Mouse (Mus musculus): Measurements from ENCODE around the gene Pou5f1.

DNA sequence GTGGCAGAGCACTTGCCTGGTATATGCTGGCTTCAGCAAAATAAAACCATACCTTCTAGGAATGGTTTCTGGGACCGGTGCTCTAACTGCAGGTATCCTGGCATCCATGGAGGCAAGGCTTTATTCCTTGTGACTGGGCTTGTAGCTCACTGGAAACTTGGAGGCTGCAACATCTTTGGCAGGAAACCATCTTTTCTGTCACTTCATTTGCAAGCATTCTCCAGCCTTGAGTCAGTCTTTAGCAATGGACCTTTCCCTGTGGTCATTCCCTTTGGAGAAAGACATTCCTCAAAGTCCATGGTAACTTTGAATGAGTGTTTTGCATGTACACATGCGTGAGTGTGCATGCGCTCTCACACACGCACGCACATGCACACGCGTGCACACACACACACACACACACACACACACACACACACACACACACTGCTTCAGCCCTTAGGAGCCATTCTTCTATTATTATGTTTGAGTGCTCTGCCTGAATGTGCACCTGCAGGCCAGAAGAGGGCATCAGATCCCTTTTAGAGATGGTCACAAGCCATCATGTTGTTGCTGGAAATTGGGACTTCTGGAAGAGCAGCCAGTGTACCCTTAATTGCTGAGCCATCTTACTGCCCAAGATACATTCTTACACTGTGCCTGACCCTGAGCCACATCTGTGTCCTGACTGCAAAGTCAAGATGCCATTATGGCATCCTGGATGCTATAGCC lies 7.3 kb downstream of the Pou5f1 start:
- TF ChIP-seq EP300 (IDR thresholded peaks at IDR 0.05; ENCODE audit: insufficient read depth, low read depth, low read length) (no peak), POLR2A (IDR thresholded peaks at IDR 0.05; ENCODE audit: insufficient read depth, low read length) (no peak)

All from ES-Bruce4 (cell line).